Mouse (Mus musculus): ENCODE measurements around the gene Plod3. TPM values are rescaled to one million over a fixed set of nuclear protein-coding genes. Genes with fewer than 3 reads are reported as not detected.

Gene Plod3
- polyA plus RNA-seq, 1 experiment from 2014 or later, result 30.6 TPM

- TF ChIP-seq CTCF (IDR thresholded peaks at IDR 0.05; ENCODE audit: low read depth), result peak; percentile 47
- 89% methylated on average over 8 of the region's 8 CpGs for WGBS
Measured at GRCm38 (mm10) chr5:136980974-136981373, 5.8 kb upstream of the Plod3 start.

GRCm38 (mm10) chr5:136982338-136982930, 4.4 kb upstream of the Plod3 start:
- peaks cover 5% of the 10 kb centered on the region for H3K4me1 ChIP-seq (replicated peaks; ENCODE audit: insufficient read depth, low read length)
- DNase-seq (ENCODE audit: low spot score), result peak; percentile 35
- no peaks in the 10 kb centered on the region for H3K27me3 ChIP-seq (ENCODE audit: insufficient read depth, low read length)
- no peak overlapping the region for H3K4me3 ChIP-seq (replicated peaks; ENCODE audit: low read depth, low read length)
- no peak overlapping the region for H3K4me2 ChIP-seq (ENCODE audit: low read length)
- 0 out of 2 replicates have a peak, but pooled peaks cover 6% of the 10 kb centered on the region for H3K36me3 ChIP-seq (ENCODE audit: insufficient read depth, low read length)
- 57% methylated on average over 12 of the region's 16 CpGs for WGBS
- ATAC-seq (replicated peaks; ENCODE audit: low FRiP score, low read depth), result no peak
- no peak overlapping the region for H3K9ac ChIP-seq (ENCODE audit: low read depth, low read length)
- H3K9me3 ChIP-seq (replicated peaks; ENCODE audit: low read length), result no peaks in the 10 kb centered on the region
- TF ChIP-seq CTCF (IDR thresholded peaks at IDR 0.05; ENCODE audit: low read depth), result peak; percentile 64
- H3K27ac ChIP-seq, result no peak overlapping the region

More at GRCm38 (mm10) chr5:136980974-136981373, 5.8 kb upstream of the Plod3 start:
- no peak overlapping the region for H3K27ac ChIP-seq
- H3K9ac ChIP-seq (ENCODE audit: low read depth, low read length), result no peak overlapping the region
- ATAC-seq (replicated peaks; ENCODE audit: low FRiP score, low read depth), result no peak
- no peak overlapping the region for H3K4me2 ChIP-seq (ENCODE audit: low read length)
- H3K4me3 ChIP-seq (replicated peaks; ENCODE audit: low read depth, low read length), result no peak overlapping the region
- 0 out of 2 replicates have a peak, but pooled peaks cover 6% of the 10 kb centered on the region for H3K36me3 ChIP-seq (ENCODE audit: insufficient read depth, low read length)
- DNase-seq (ENCODE audit: low spot score), result no peak
- H3K4me1 ChIP-seq (replicated peaks; ENCODE audit: insufficient read depth, low read length), result peaks cover under 1% of the 10 kb centered on the region; the same call in 1 of the 2 replicates
- no peaks in the 10 kb centered on the region for H3K27me3 ChIP-seq (ENCODE audit: insufficient read depth, low read length)
- H3K9me3 ChIP-seq (replicated peaks; ENCODE audit: low read length), result no peaks in the 10 kb centered on the region

- H3K27me3 ChIP-seq (ENCODE audit: insufficient read depth, low read length), result no peaks in the 10 kb centered on the region
- H3K4me2 ChIP-seq (ENCODE audit: low read length), result no peak overlapping the region
- TF ChIP-seq CTCF (IDR thresholded peaks at IDR 0.05; ENCODE audit: low read depth), result no peak
Measured at GRCm38 (mm10) chr5:136984828-136985227, 2.0 kb upstream of the Plod3 start.

GRCm38 (mm10) chr5:136987138-136987933, 517 bp downstream of the Plod3 start:
- peaks cover 23% of the 10 kb centered on the region for H3K36me3 ChIP-seq (ENCODE audit: insufficient read depth, low read length)
- peak overlapping the region; percentile 81 for H3K4me2 ChIP-seq (ENCODE audit: low read length)
- DNase-seq (ENCODE audit: low spot score) (peak; percentile 82), ATAC-seq (replicated peaks; ENCODE audit: low FRiP score, low read depth) (peak; percentile 59)
- H3K9ac ChIP-seq (ENCODE audit: low read depth, low read length), result peak overlapping the region; percentile 83
- peak overlapping the region; percentile 89 for H3K27ac ChIP-seq
- no peaks in the 10 kb centered on the region for H3K27me3 ChIP-seq (ENCODE audit: insufficient read depth, low read length)
- WGBS, result under 1% methylated on average over 67 of the region's 67 CpGs
- no peak; the same call in 1 of the 2 replicates for TF ChIP-seq CTCF (IDR thresholded peaks at IDR 0.05; ENCODE audit: low read depth)
- no peaks in the 10 kb centered on the region for H3K9me3 ChIP-seq (replicated peaks; ENCODE audit: low read length)
- peaks cover 5% of the 10 kb centered on the region for H3K4me1 ChIP-seq (replicated peaks; ENCODE audit: insufficient read depth, low read length)
- H3K4me3 ChIP-seq (replicated peaks; ENCODE audit: low read depth, low read length), result peak overlapping the region; percentile 90

More at GRCm38 (mm10) chr5:136984828-136985227, 2.0 kb upstream of the Plod3 start:
- WGBS, result 49% methylated on average over 14 of the region's 14 CpGs
- no peak overlapping the region for H3K4me3 ChIP-seq (replicated peaks; ENCODE audit: low read depth, low read length)
- ATAC-seq (replicated peaks; ENCODE audit: low FRiP score, low read depth), result no peak
- peaks cover 5% of the 10 kb centered on the region for H3K4me1 ChIP-seq (replicated peaks; ENCODE audit: insufficient read depth, low read length)
- H3K9ac ChIP-seq (ENCODE audit: low read depth, low read length), result no peak overlapping the region
- 0 out of 2 replicates have a peak, but pooled peaks cover 6% of the 10 kb centered on the region for H3K36me3 ChIP-seq (ENCODE audit: insufficient read depth, low read length)
- no peak for DNase-seq (ENCODE audit: low spot score)
- no peak overlapping the region for H3K27ac ChIP-seq
- no peaks in the 10 kb centered on the region for H3K9me3 ChIP-seq (replicated peaks; ENCODE audit: low read length)

- peak within 1 kb of the TSS; percentile 90 for H3K4me3 ChIP-seq (replicated peaks; ENCODE audit: low read depth, low read length)
- H3K36me3 ChIP-seq (ENCODE audit: insufficient read depth, low read length), result peaks cover 27% of the 10 kb centered on the region
- peak within 1 kb of the TSS; percentile 83 for H3K9ac ChIP-seq (ENCODE audit: low read depth, low read length)
- ATAC-seq (replicated peaks; ENCODE audit: low FRiP score, low read depth), result no peak
- no peaks in the 10 kb centered on the region for H3K27me3 ChIP-seq (ENCODE audit: insufficient read depth, low read length)
- H3K4me2 ChIP-seq (ENCODE audit: low read length), result peak within 1 kb of the TSS; percentile 81
- peaks cover 5% of the 10 kb centered on the region for H3K4me1 ChIP-seq (replicated peaks; ENCODE audit: insufficient read depth, low read length)
- TF ChIP-seq CTCF (IDR thresholded peaks at IDR 0.05; ENCODE audit: low read depth), result no peak
- WGBS, result 2% methylated on average over 12 of the region's 12 CpGs
- DNase-seq (ENCODE audit: low spot score), result peak; percentile 16
- no peaks in the 10 kb centered on the region for H3K9me3 ChIP-seq (replicated peaks; ENCODE audit: low read length)
- peak within 1 kb of the TSS; percentile 89 for H3K27ac ChIP-seq
Measured at GRCm38 (mm10) chr5:136987934-136988271, 1.1 kb downstream of the Plod3 start, which contains the start of gene Znhit1. Gene Znhit1 (minus strand): TSS chr5:136988021.

GRCm38 (mm10) chr5:136988420-136988819, 1.6 kb downstream of the Plod3 start:
- Histone ChIP-seq H3K4me1 (replicated peaks; ENCODE audit: insufficient read depth, low read length) (peaks cover 5% of the 10 kb centered on the region), H3K27me3 (ENCODE audit: insufficient read depth, low read length) (no peaks in the 10 kb centered on the region), H3K4me3 (replicated peaks; ENCODE audit: low read depth, low read length) (peak overlapping the region; percentile 90; the same call in 1 of the 2 replicates), H3K9ac (ENCODE audit: low read depth, low read length) (peak overlapping the region; percentile 83; the same call in 1 of the 2 replicates), H3K4me2 (ENCODE audit: low read length) (peak overlapping the region; percentile 81), H3K27ac (no peak overlapping the region), H3K9me3 (replicated peaks; ENCODE audit: low read length) (no peaks in the 10 kb centered on the region), H3K36me3 (ENCODE audit: insufficient read depth, low read length) (peaks cover 30% of the 10 kb centered on the region)
- DNase-seq (ENCODE audit: low spot score), result no peak
- no peak for TF ChIP-seq CTCF (IDR thresholded peaks at IDR 0.05; ENCODE audit: low read depth)
- ATAC-seq (replicated peaks; ENCODE audit: low FRiP score, low read depth), result no peak
- 57% methylated on average over 7 of the region's 7 CpGs for WGBS
